Mouse (Mus musculus): Measurements from ENCODE around the gene Rchy1.
A peak's percentile ranks its signal among the peaks of the same experiment; 100 is the strongest.
"Not testable (repeated sequence)": the region's sequence is repeated elsewhere in the genome, so short reads cannot be mapped to it uniquely, and the experiment has no call there.

Rchy1 gene

DNA sequence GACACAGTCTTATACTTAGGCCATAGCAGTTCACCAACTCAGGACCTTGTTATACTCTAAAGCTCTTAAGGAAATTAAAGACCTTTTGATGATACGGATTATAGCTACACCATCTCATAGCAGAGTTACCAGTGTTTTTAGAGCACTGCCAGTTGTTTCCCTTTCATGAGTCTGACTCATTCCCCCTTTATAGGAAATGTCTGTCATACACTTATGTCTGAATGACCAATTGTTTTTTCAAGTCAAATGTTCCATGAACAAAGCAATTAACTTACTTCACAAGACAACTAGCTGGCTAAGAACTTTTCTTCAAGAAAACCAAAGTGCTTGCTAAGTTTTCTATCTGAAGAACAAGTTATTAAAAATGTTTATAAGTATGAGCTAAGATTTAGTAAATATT, 2.9 kb downstream of the Rchy1 start:
- DNase-seq (ENCODE audit: low read depth): peak; percentile 44

DNA sequence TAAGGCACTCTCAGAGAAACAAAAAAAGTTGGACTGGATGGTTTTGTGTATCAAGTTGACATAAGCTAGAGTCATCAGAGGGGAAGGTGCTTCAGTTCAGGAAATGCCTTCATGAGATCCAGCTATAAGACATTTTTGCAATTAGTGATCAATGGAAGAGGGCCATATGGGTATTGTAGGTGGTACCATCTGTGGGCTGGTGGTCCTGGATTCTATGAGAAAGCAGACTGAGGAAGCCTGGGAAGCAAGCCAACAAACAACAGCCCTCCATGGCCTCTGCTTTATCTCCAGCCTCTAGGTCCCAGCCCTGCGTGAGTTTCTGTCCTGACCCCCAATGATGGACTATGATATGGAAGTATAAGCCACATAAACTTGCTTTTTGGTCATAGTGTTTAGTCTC, 3.8 kb downstream of the Rchy1 start:
- no peak for DNase-seq (ENCODE audit: low read depth)

DNA sequence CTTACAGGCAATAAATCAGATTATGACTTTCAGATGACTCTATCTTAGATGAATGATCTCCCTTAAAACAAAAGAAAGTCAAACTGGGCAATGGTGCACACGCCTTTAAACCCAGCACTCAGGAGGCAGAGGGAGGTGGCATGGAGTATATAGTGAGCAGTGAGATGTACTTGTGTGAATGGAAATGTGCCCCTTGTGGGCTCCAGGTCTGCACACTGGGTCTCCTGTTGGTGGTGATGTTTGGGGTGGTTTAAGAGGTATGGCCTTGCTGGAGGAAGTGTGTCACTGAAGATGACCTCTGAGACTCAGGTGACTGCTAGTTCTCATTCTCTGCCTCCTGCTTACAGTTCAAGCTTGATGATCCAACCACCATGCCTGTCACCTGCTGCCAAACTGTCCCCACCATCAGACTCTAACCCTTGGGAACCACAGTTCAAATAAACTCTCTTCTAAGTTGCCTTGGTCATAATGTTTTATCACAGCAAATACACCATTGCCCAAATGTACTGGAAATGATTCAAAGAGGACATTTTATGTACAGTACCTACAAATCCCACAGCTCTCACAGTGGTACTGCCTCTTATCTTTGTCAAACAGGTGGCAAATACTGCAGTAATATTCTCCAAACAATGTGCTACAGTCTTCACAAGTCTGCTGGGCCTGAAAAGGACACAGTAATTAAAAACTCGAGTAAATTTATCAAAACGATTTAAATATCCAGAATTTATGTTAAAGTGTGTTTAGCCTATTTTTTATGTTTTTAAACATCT, 5.7 kb downstream of the Rchy1 start:
- DNase-seq (ENCODE audit: low read depth): peak; percentile 13

DNA sequence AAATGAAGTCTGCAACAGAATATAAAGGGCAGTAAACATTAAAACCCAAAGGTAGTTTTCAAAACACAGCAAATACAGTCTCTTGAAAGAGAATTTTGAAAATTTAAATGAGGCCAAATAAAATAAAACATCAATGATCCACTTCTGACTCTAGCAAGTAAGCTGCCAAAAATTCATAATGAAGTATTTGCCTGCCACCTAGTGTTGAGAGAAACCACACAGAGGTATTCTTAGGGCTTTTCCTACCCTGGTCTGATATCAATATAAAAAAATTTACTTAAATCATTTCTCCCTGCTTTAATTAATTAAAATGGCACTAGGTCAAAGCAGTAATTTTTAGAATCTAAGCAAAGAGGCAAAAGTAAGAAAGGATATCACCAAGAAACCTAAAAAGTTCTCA, 11.5 kb downstream of the Rchy1 start:
- DNase-seq (ENCODE audit: low read depth): peak; percentile 54

DNA sequence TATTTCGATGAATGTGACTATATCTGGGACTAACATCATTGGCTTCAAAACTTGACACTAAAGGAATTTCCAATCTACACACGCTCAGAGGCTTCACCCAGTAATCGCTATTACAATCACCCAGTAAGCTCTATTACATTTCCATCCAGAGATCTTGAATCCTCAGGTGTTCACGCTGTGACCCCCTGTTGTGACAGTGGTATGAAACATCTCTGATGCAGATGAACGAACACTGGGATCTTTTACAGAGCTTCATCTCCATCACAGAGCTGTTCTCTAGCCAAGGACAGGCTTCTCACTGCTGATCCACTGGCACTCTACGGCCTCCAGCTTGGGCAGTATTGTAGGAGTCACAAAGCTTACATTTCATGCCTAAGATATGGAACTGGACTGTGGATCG, 13.4 kb downstream of the Rchy1 start:
- no peak for DNase-seq (ENCODE audit: low read depth)

DNA sequence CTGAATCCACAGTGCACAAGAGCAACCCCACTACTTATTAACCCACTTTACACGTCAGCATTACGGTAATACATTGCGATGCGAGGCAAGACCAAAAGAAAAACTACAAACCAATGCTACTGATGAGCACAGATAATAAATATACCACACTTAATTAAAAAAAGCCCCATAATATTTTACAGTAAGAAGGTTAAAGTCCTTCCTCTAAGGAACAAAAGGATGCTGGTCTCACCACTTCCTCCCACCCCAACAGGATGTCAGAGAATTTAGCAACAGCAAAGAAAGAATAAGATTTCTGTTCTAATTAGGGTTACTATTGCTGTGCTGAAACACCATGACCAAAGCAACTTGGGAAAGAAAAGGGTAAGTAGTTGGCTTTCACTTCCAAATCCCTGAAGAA, 15.9 kb downstream of the Rchy1 start:
- no peak for DNase-seq (ENCODE audit: low read depth)

DNA sequence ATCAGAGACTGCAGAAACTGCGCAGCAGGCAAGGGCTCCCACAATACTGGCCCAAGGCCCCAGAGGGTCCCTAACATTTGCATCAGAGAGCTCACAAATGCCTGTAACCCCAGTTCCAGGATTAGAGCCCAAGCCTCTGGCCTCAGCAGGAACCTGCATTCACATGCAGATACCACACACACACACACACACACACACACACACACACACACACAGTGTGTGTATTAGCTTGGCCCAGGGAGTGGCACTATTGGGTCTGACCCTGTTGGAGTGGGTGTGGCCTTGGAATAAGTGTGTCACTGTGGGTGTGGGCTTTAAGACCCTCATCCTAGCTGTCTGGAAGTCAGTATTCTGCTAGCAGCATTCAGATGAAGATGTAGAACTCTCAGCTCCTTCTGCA, 17.3 kb downstream of the Rchy1 start:
- not testable (repeated sequence) for DNase-seq (ENCODE audit: low read depth)

DNA sequence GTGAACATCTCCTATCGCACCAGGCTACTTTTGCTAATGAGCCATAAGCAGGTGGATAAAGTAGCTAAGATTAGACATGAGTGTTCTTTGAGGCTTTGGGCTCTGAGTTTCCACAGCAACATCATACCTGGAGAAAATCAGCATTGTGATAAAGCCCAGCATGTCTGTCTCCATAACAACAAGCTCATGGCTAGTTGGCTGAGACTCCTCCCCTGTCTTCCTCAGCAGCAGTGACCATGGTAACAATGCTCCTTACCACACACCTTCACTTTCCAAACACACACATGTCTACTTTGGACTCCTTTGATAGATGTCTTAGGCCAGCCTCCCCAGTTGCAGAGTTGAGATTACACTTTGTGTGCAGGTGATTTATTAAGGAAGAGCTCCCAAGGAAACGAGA, 49.6 kb downstream of the Rchy1 start:
- DNase-seq (ENCODE audit: low read depth): no peak

DNA sequence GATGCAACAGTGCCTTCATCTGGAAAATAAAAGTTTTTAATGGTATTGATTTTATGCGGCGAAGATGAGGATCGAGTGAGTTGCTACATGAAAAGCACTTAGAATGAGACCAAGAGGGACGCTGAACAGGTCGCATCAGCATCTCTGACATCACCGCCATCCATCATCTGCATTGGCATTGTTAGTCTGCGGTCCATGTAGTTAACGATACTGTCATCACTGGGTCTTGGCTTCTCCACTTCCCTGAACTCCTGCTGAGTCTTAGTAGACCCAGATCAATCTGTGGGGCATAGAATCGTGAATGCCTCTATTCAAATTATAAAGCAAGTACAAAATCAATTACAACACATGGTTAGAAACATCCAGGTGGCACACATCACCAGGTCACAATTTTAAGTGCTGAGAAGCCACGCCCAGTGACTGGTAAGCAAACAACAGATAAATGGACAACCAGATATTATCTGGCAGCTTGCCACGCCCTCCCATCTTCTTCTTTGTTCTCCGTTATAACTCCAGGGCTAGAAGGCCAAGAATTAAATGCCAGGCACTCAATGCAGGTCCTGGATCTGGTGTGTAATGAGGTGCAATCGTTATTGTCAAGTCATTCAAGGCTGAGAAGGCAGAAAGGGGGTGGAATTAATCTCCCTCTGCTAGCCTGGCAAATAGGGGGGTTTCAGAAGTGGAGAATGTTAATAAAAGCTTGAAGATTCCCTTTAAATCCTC, 51.3 kb downstream of the Rchy1 start:
- DNase-seq (ENCODE audit: low read depth): no peak

DNA sequence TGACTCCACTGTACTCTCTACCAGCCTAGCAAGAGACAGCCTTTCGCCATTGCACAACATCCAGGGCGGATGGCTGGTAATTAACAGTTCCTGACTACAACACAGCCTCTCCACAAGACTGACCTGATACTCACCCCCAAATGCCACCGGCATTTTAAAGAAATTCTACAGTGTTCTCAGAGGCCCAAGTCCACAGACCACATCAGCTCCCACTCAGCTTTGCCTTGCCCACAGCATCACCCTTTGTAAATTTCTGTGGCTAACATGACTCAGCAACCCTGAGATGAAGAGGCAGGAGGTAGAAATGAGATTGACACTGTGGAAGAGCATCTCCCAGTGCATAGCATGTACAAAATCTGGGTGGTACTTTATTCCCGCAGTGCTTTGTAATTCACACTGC, 52.3 kb downstream of the Rchy1 start:
- DNase-seq (ENCODE audit: low read depth): no peak

DNA sequence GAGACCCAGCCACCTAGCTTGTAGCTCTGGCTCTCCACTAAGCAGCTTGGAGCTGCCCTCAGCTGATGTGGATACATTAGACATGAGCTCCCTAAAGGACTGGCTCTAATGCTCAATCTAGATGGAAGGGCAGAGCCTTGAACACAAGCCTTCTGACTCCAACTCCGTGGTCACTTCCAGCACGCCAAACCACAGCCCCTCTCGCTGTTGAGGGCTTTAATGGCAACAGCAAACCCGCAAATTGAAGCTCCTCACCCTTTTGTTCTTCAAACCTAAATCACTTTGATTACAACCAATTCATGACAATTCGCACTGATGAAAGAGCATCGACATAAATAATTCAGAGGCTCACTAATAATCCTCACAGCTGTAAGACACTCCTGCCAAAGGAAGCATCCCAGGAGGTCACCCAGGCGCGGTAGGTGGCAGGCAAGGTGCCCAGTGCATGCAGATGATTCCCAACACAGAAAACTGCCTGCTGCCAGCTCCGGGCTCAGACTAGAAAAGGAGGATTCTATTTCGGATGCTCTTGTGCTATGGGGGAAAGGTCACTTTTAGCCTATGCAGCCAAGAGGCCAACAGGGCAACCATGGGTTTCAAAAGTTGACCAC, 53.8 kb downstream of the Rchy1 start:
- peak; percentile 10 for DNase-seq (ENCODE audit: low read depth)
